Mouse (Mus musculus) intestine, postnatal 0 days (tissue): ENCODE data around the gene Agbl4. TPM values are rescaled to one million over a fixed set of nuclear protein-coding genes. Genes with fewer than 3 reads are reported as not detected.

Experiments used
- ATAC-seq: fragments of 200-750 bp; cut with Nextera tagmentation; 2 replicates; pipeline ENCODE4 v1.8.0; 2017; ENCODE audit warnings: mild to moderate bottlenecking, moderate TSS enrichment, moderate library complexity
- H3K27ac ChIP-seq: fragments of 300-500 bp; sonication (generic); 2 replicates; pipeline ENCODE4 v1.5.1; 2014; ENCODE audit warnings: mild to moderate bottlenecking, low read depth, low read length, moderate library complexity
- H3K27me3 ChIP-seq: fragments of 300-500 bp; sonication (generic); replicated peaks from 2 replicates; pipeline ENCODE4 v1.6.1; 2014; ENCODE audit warnings: low read length, mixed read lengths; ENCODE audit not compliant: control insufficient read depth, insufficient read depth
- H3K36me3 ChIP-seq: fragments of 300-500 bp; sonication (generic); 2 replicates; pipeline ENCODE4 v1.6.1; 2014; ENCODE audit warnings: mild to moderate bottlenecking, moderate library complexity; ENCODE audit not compliant: control insufficient read depth, insufficient read depth
- H3K4me1 ChIP-seq: fragments of 300-500 bp; sonication (generic); replicated peaks from 2 replicates; pipeline ENCODE4 v1.6.1; 2014; ENCODE audit warnings: antibody characterized with exemption, low read length, mixed read lengths; ENCODE audit not compliant: control insufficient read depth, insufficient read depth
- H3K4me2 ChIP-seq: fragments of 300-500 bp; sonication (generic); replicated peaks from 2 replicates; pipeline ENCODE4 v1.6.1; 2014; ENCODE audit warnings: low read depth, mild to moderate bottlenecking, moderate library complexity
- H3K4me3 ChIP-seq: fragments of 300-500 bp; sonication (generic); 2 replicates; pipeline ENCODE4 v1.5.1; 2014; ENCODE audit warnings: low read depth, low read length
- H3K9ac ChIP-seq: fragments of 300-500 bp; sonication (generic); 2 replicates; pipeline ENCODE4 v1.6.1; 2014; ENCODE audit warnings: mild to moderate bottlenecking, low read depth, low read length
- H3K9me3 ChIP-seq: fragments of 300-500 bp; sonication (generic); 2 replicates; pipeline ENCODE4 v1.6.1; 2016; ENCODE audit warnings: mixed run types; ENCODE audit not compliant: control insufficient read depth
- CTCF ChIP-seq: sonication (generic); IDR thresholded peaks from 2 replicates; pipeline ENCODE4 v1.5.1; 2016; ENCODE audit warnings: low read depth, mild to moderate bottlenecking, control low read depth, antibody characterized with exemption, moderate library complexity
- WGBS: fragments of 180-500 bp; shearing (Covaris S2); extraction: QIAGEN DNeasy Blood & Tissue Kit; methylation state at CpG from one replicate; pipeline ENCODE4 v1.1.7; 2014; 5-methylcytosine and 5-hydroxymethylcytosine counted together
- polyA plus RNA-seq: library from polyadenylated mRNA; unstranded; fragments of >200 nt; fragmentation: Nextera tagmentation; extraction: Ambion mirVana; gene quantifications from 2 replicates; pipeline ENCODE4 v1.2.1, GENCODE M21; 2015

Agbl4 gene
- polyA plus RNA-seq, 1 experiment from 2014 or later = 0.18 TPM

- 61% methylated on average over 3 of the region's 3 CpGs for WGBS
- H3K9me3 ChIP-seq = no peaks in the 10 kb centered on the region
- H3K36me3 ChIP-seq = peaks cover 6% of the 10 kb centered on the region; the same call in 1 of the 2 replicates
- H3K27ac ChIP-seq = no peak overlapping the region
- H3K4me2 ChIP-seq = no peak overlapping the region
- no peak overlapping the region for H3K4me3 ChIP-seq
- no peak for ATAC-seq
- TF ChIP-seq CTCF = no peak
- peaks cover 2% of the 10 kb centered on the region; the same call in 1 of the 2 replicates for H3K4me1 ChIP-seq
- H3K9ac ChIP-seq = no peak overlapping the region
- H3K27me3 ChIP-seq = no peaks in the 10 kb centered on the region
These were observed 1050.5 kb downstream of the Agbl4 start for GRCm38 (mm10) chr4:111447918-111448317.

- Histone ChIP-seq H3K27ac (no peak overlapping the region), H3K4me2 (no peak overlapping the region), H3K36me3 (peaks cover 6% of the 10 kb centered on the region; the same call in 1 of the 2 replicates), H3K4me3 (no peak overlapping the region), H3K9me3 (no peaks in the 10 kb centered on the region), H3K27me3 (no peaks in the 10 kb centered on the region), H3K4me1 (peaks cover 2% of the 10 kb centered on the region; the same call in 1 of the 2 replicates), H3K9ac (no peak overlapping the region)
- WGBS = 96% methylated on average over 4 of the region's 4 CpGs
- TF ChIP-seq CTCF = no peak
- no peak for ATAC-seq
These were observed 1051.1 kb downstream of the Agbl4 start for GRCm38 (mm10) chr4:111448586-111448985.

- H3K9me3 ChIP-seq = no peaks in the 10 kb centered on the region
- peaks cover 12% of the 10 kb centered on the region; the same call in 1 of the 2 replicates for H3K36me3 ChIP-seq
- H3K4me2 ChIP-seq = no peak overlapping the region
- H3K27me3 ChIP-seq = no peaks in the 10 kb centered on the region
- ATAC-seq = no peak
- no peak overlapping the region for H3K4me3 ChIP-seq
- no peak overlapping the region for H3K27ac ChIP-seq
- peaks cover 2% of the 10 kb centered on the region; the same call in 1 of the 2 replicates for H3K4me1 ChIP-seq
- no peak for TF ChIP-seq CTCF
- H3K9ac ChIP-seq = no peak overlapping the region
- WGBS = 51% methylated on average over 7 of the region's 7 CpGs
These were observed 1052.2 kb downstream of the Agbl4 start for GRCm38 (mm10) chr4:111449442-111450199.

GRCm38 (mm10) chr4:111451283-111451918, 1053.9 kb downstream of the Agbl4 start:
- Histone ChIP-seq H3K4me1 (peaks cover 2% of the 10 kb centered on the region; the same call in 1 of the 2 replicates), H3K4me3 (no peak overlapping the region), H3K4me2 (no peak overlapping the region), H3K27me3 (no peaks in the 10 kb centered on the region), H3K9ac (no peak overlapping the region), H3K27ac (peak overlapping the region; percentile 52), H3K9me3 (no peaks in the 10 kb centered on the region), H3K36me3 (peaks cover 19% of the 10 kb centered on the region)
- WGBS = 43% methylated on average over 7 of the region's 7 CpGs
- no peak for TF ChIP-seq CTCF
- peak; percentile 61 for ATAC-seq

- Histone ChIP-seq H3K9ac (no peak overlapping the region), H3K27me3 (no peaks in the 10 kb centered on the region), H3K27ac (peak overlapping the region; percentile 52), H3K4me3 (no peak overlapping the region), H3K9me3 (no peaks in the 10 kb centered on the region), H3K36me3 (peaks cover 20% of the 10 kb centered on the region), H3K4me1 (peaks cover 2% of the 10 kb centered on the region; the same call in 1 of the 2 replicates), H3K4me2 (no peak overlapping the region)
- ATAC-seq = peak; percentile 89
- WGBS = 44% methylated on average over 5 of the region's 5 CpGs
- no peak for TF ChIP-seq CTCF
These were observed 1054.7 kb downstream of the Agbl4 start for GRCm38 (mm10) chr4:111452192-111452591.

- ATAC-seq = no peak
- Histone ChIP-seq H3K9me3 (no peaks in the 10 kb centered on the region), H3K36me3 (peaks cover 26% of the 10 kb centered on the region), H3K4me3 (no peak overlapping the region), H3K27ac (no peak overlapping the region), H3K9ac (no peak overlapping the region), H3K4me2 (no peak overlapping the region), H3K4me1 (peaks cover 2% of the 10 kb centered on the region; the same call in 1 of the 2 replicates), H3K27me3 (no peaks in the 10 kb centered on the region)
- 57% methylated on average over 3 of the region's 3 CpGs for WGBS
- no peak for TF ChIP-seq CTCF
These were observed 1055.8 kb downstream of the Agbl4 start for GRCm38 (mm10) chr4:111453275-111453674.
